Mouse (Mus musculus) heart, postnatal 0 days (tissue): Measurements from ENCODE around the gene H2afy. TPM values are rescaled to one million over a fixed set of nuclear protein-coding genes. Genes with fewer than 3 reads are reported as not detected.

Experiments
- ATAC-seq: fragments of 200-750 bp; cut with Nextera tagmentation; 2 replicates; pipeline ENCODE4 v1.8.0; 2017; ENCODE audit warnings: low read depth, moderate number of reproducible peaks, moderate library complexity; ENCODE audit not compliant: insufficient read depth
- DNase-seq: peaks from one replicate; pipeline ENCODE4 v3.0.0-alpha.2; 2016; ENCODE audit warnings: low spot score
- H3K27ac ChIP-seq: fragments of 300-500 bp; sonication (generic); 2 replicates; pipeline ENCODE4 v1.5.1; 2014; ENCODE audit warnings: low read depth, mild to moderate bottlenecking
- H3K27me3 ChIP-seq: fragments of 300-500 bp; sonication (generic); 2 replicates; pipeline ENCODE4 v1.6.1; 2014; ENCODE audit warnings: low read length, mixed read lengths; ENCODE audit not compliant: control insufficient read depth, insufficient read depth
- H3K36me3 ChIP-seq: fragments of 300-500 bp; sonication (generic); replicated peaks from 2 replicates; pipeline ENCODE4 v1.6.1; 2014; ENCODE audit warnings: low read length, mixed read lengths; ENCODE audit not compliant: control insufficient read depth, insufficient read depth
- H3K4me1 ChIP-seq: fragments of 300-500 bp; sonication (generic); 2 replicates; pipeline ENCODE4 v1.6.1; 2014; ENCODE audit warnings: antibody characterized with exemption; ENCODE audit not compliant: control insufficient read depth, insufficient read depth
- H3K4me2 ChIP-seq: fragments of 300-500 bp; sonication (generic); 2 replicates; pipeline ENCODE4 v1.6.1; 2014; ENCODE audit warnings: low read depth, mild to moderate bottlenecking, low read length, moderate library complexity
- H3K4me3 ChIP-seq: fragments of 300-500 bp; sonication (generic); 2 replicates; pipeline ENCODE4 v1.5.1; 2014; ENCODE audit warnings: low read depth, low read length
- H3K9ac ChIP-seq: fragments of 300-500 bp; sonication (generic); replicated peaks from 2 replicates; pipeline ENCODE4 v1.6.1; 2014; ENCODE audit warnings: low read depth, low read length, mixed read lengths
- H3K9me3 ChIP-seq: fragments of 300-500 bp; sonication (generic); replicated peaks from 2 replicates; pipeline ENCODE4 v1.6.1; 2016; ENCODE audit warnings: low read length; ENCODE audit not compliant: control insufficient read depth
- CTCF ChIP-seq: IDR thresholded peaks from 2 replicates; pipeline ENCODE4 v1.5.1; 2016; ENCODE audit warnings: antibody characterized with exemption, control low read depth, low read depth
- EP300 ChIP-seq: IDR thresholded peaks from 2 replicates; pipeline ENCODE4 v1.6.1; 2016; ENCODE audit warnings: antibody characterized with exemption, low read depth
- WGBS: fragments of 180-500 bp; shearing (Covaris S2); extraction: QIAGEN DNeasy Blood & Tissue Kit; methylation state at CpG from one replicate; pipeline ENCODE4 v1.1.7; 2014; 5-methylcytosine and 5-hydroxymethylcytosine counted together
- polyA plus RNA-seq: library from polyadenylated mRNA; unstranded; fragments of >200 nt; fragmentation: Nextera tagmentation; extraction: Ambion mirVana; gene quantifications from 2 replicates; pipeline ENCODE4 v1.2.1, GENCODE M21; 2015
- total RNA-seq: library from RNA; depleted of rRNA; stranded (reverse); fragments of >200 nt; gene quantifications from 2 replicates; pipeline ENCODE4 v1.2.3, GENCODE M21; 2014; ENCODE audit warnings: low replicate concordance

Gene H2afy
- total and polyA plus RNA-seq, 2 experiments from 2014 or later: 45.0 to 61.7 TPM

DNA sequence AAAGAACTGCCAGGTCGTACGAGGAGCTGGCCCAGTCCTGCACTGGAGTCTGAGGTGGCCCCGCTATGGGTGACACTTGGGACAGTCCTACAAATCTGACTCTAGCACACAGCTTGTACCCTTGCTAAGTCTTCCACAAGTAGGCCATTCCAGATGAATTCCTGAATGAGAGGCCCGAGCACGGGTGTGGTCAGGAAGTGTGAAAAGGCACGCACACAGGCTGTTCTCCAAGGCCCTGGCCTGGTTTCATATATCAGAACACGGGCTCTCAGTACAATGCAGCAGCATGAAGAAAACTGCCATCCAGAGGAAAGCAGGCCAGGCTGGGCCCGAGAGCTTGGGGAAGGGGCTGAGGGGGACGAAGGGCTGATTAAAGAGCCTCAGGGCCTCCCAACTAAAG is 20.8 kb downstream of the H2afy start:
- DNase-seq (peak; percentile 77), ATAC-seq (peak; percentile 72)
- Histone ChIP-seq H3K27ac (peak overlapping the region; percentile 86), H3K4me2 (peak overlapping the region; percentile 26; the same call in 1 of the 2 replicates), H3K4me1 (peaks cover 78% of the 10 kb centered on the region), H3K9ac (peak overlapping the region; percentile 25; the same call in 1 of the 2 replicates), H3K4me3 (no peak overlapping the region), H3K27me3 (no peaks in the 10 kb centered on the region), H3K9me3 (no peaks in the 10 kb centered on the region), H3K36me3 (no peaks in the 10 kb centered on the region; the same call in 1 of the 2 replicates)
- TF ChIP-seq EP300 (no peak), CTCF (no peak)
- WGBS: 17% methylated on average over 9 of the region's 9 CpGs

DNA sequence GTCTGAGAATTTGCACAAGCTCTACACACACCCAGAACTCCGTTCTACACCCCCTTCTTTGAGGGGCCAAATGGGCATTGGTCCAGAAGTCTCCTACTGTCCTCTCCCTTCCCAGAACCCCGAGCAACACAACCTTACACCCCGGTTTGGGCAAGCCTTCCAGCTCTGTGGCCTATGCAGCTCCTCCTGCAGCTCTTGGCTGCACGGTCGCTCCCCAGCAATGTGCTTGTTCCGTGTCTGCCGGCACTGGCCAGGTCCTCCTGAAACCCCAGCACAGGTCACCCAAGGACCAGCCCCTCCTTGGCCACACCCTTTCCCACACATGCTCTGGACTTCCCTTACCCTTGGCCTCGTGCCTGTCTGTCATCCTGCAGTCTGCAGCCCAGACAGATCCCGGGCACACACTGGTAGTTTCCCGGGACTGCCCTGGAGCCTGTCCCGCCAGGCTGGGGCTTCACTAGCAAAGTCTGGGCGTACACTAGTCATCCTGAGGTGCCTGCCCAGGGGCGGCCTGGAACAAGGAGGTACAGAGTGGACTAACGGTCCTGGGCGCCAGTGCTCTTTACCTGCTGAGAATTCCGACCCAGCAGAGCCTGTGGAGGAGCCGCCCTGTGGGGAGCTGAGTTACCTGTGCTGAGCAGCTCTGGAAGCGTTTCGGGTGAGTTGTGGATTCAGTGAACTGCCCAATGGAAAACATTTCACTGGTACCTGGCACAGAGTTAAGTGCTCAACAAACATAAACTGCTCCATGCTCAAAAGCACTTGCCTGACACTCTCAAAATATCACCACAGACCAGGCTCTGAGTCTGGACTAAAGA is 22.5 kb downstream of the H2afy start:
- ATAC-seq (peak; percentile 62), DNase-seq (peak; percentile 49)
- H3K27me3 ChIP-seq: no peaks in the 10 kb centered on the region
- no peaks in the 10 kb centered on the region for H3K9me3 ChIP-seq
- no peak overlapping the region for H3K4me3 ChIP-seq
- peaks cover 91% of the 10 kb centered on the region for H3K4me1 ChIP-seq
- TF ChIP-seq EP300 (0 out of 2 replicates have a peak, but pooled peaks have one; percentile 44), CTCF (no peak)
- WGBS: 42% methylated on average over 19 of the region's 19 CpGs
- H3K27ac ChIP-seq: peak overlapping the region; percentile 47
- 0 out of 2 replicates have a peak, but pooled peaks cover 3% of the 10 kb centered on the region for H3K36me3 ChIP-seq
- no peak overlapping the region for H3K4me2 ChIP-seq
- 0 out of 2 replicates have a peak overlapping the region, but pooled peaks have one; percentile 17 for H3K9ac ChIP-seq

DNA sequence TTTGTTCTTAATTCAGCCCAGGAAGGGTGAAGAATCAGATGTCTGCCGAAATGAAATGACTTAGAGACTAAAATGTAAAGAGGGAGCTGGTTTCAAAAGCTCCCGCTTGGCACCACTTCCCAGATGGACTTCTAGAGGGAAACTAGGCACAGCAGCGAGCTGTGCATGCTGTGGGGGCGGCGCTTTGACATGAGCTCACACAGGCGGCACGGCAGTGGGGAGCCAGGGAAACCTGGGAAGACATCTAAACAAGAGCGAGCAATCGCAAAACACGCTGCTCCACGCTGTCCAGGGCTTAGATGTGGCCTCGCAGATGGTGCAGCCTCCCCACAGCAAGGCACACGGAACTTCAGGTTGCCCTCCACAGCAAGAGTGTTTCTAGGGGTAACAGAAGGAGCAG is 23.2 kb downstream of the H2afy start:
- Histone ChIP-seq H3K27me3 (no peaks in the 10 kb centered on the region), H3K27ac (no peak overlapping the region; the same call in 1 of the 2 replicates), H3K9ac (0 out of 2 replicates have a peak overlapping the region, but pooled peaks have one; percentile 17), H3K9me3 (no peaks in the 10 kb centered on the region), H3K4me3 (no peak overlapping the region), H3K4me1 (peaks cover 89% of the 10 kb centered on the region), H3K4me2 (no peak overlapping the region), H3K36me3 (0 out of 2 replicates have a peak, but pooled peaks cover 4% of the 10 kb centered on the region)
- 47% methylated on average over 13 of the region's 13 CpGs for WGBS
- ATAC-seq: no peak
- DNase-seq: no peak
- TF ChIP-seq CTCF (no peak), EP300 (no peak)

DNA sequence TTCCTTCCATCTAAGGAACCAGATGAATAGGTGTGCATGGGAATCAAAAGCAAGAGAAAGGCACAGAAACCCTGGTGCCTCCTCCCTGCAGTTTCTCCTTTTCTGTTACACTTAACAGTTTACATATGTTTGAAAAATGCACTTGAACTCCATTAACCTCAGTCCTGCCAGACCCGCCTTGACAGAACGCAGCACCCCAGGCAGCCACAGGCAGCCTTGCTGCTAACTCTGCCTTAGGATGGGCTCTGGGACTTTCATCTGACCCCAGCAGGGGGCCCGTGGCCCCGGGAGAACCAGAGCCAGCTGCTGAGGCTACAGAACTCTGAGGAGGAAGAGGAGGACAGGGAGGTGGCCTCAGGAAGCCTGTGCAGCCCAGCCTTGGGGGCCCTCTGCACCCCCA is 23.7 kb downstream of the H2afy start:
- H3K27me3 ChIP-seq: no peaks in the 10 kb centered on the region
- peaks cover 84% of the 10 kb centered on the region for H3K4me1 ChIP-seq
- WGBS: 39% methylated on average over 4 of the region's 4 CpGs
- H3K9ac ChIP-seq: no peak overlapping the region; the same call in 1 of the 2 replicates
- H3K36me3 ChIP-seq: 0 out of 2 replicates have a peak, but pooled peaks cover 4% of the 10 kb centered on the region
- no peak overlapping the region for H3K27ac ChIP-seq
- H3K4me2 ChIP-seq: no peak overlapping the region
- DNase-seq (no peak), ATAC-seq (no peak)
- TF ChIP-seq CTCF: no peak
- no peak for TF ChIP-seq EP300
- no peaks in the 10 kb centered on the region for H3K9me3 ChIP-seq
- H3K4me3 ChIP-seq: no peak overlapping the region

DNA sequence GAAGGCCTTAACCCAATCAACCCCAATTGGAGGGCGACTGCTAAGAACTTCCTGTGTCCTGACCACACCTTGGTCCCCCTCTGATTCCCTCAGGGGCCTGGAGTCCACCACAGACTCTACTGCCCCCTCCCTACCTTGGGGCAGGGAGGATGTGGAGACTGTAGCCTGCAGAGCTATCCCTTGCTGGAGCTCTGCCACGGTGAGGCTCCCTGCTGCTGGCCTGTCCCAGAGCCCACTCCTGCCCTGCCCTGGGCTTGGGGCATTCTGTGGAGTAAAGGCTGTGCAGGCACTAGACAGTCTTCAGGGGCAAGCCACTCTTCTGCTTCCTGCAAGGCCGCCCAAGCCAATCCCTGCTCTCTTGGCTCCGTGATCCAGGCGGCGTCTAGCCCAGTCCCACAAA is 24.6 kb downstream of the H2afy start:
- Histone ChIP-seq H3K4me3 (no peak overlapping the region), H3K27me3 (no peaks in the 10 kb centered on the region), H3K9ac (no peak overlapping the region), H3K27ac (0 out of 2 replicates have a peak overlapping the region, but pooled peaks have one; percentile 23), H3K9me3 (no peaks in the 10 kb centered on the region), H3K4me1 (peaks cover 76% of the 10 kb centered on the region), H3K4me2 (no peak overlapping the region), H3K36me3 (0 out of 2 replicates have a peak, but pooled peaks cover 4% of the 10 kb centered on the region)
- 71% methylated on average over 6 of the region's 6 CpGs for WGBS
- DNase-seq (no peak), ATAC-seq (no peak)
- no peak for TF ChIP-seq CTCF
